Mouse (Mus musculus): ENCODE results near the gene Map2k2. TPM values are rescaled to one million over a fixed set of nuclear protein-coding genes. Genes with fewer than 3 reads are reported as not detected.
"Not testable (repeated sequence)": the region's sequence is repeated elsewhere in the genome, so short reads cannot be mapped to it uniquely, and the experiment has no call there.

The Map2k2 gene
- polyA plus RNA-seq, 1 experiment = 407 TPM

DNA sequence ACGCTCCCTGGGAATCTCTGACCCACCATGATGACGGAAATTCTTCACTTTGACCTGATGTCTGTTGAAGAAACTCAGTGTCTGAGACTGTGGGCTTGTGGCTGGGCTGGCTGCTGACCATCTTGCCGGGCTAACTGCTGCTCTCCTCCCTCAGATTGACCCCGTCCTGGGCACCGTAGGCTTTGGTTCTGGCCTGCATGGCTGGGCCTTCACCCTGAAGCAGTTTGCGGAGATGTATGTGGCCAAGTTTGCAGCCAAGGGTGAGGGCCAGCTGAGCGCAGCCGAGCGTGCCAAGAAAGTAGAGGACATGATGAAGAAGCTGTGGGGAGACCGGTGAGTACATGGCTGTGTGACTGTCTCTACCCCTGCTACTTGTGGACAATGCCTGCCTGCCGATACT is 73.2 kb downstream of the Map2k2 start:
- Histone ChIP-seq H3K36me3 (replicated peaks; ENCODE audit: low read length) (peaks cover 56% of the 10 kb centered on the region), H3K27me3 (replicated peaks) (no peaks in the 10 kb centered on the region), H3K4me1 (peaks cover 84% of the 10 kb centered on the region), H3K4me3 (replicated peaks) (peak overlapping the region; percentile 98), H3K9me3 (no peaks in the 10 kb centered on the region)
- TF ChIP-seq FLI1 (IDR thresholded peaks at IDR 0.05; ENCODE audit: low read length) (no peak), GATA1 (IDR thresholded peaks at IDR 0.05; ENCODE audit: borderline replicate concordance, low read length) (no peak)

- peaks cover 84% of the 10 kb centered on the region for H3K4me1 ChIP-seq
- no peaks in the 10 kb centered on the region for H3K27me3 ChIP-seq (replicated peaks)
- peaks cover 64% of the 10 kb centered on the region for H3K36me3 ChIP-seq (replicated peaks; ENCODE audit: low read length)
- no peak for TF ChIP-seq GATA1 (IDR thresholded peaks at IDR 0.05; ENCODE audit: borderline replicate concordance, low read length)
- no peak for TF ChIP-seq FLI1 (IDR thresholded peaks at IDR 0.05; ENCODE audit: low read length)
- no peaks in the 10 kb centered on the region for H3K9me3 ChIP-seq
- peak overlapping the region; percentile 71 for H3K4me3 ChIP-seq (replicated peaks)
These were observed 74.0 kb downstream of the Map2k2 start for GRCm38 (mm10) chr10:81179451-81180342.

DNA sequence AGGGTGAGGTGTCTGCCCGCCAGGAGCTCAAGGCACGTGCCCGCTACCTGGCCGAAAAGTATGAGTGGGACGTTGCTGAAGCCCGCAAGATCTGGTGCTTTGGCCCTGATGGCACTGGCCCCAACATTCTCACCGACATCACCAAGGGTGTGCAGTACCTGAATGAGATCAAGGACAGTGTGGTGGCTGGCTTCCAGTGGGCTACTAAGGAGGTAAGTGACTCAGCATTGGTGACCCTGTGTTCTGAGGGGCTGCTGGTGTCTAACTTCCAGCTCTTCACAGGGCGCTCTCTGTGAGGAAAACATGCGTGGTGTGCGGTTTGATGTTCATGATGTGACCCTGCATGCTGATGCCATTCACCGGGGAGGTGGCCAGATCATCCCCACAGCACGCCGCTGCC is 75.2 kb downstream of the Map2k2 start:
- peaks cover 76% of the 10 kb centered on the region for H3K36me3 ChIP-seq (replicated peaks; ENCODE audit: low read length)
- no peaks in the 10 kb centered on the region for H3K27me3 ChIP-seq (replicated peaks)
- no peak overlapping the region for H3K4me3 ChIP-seq (replicated peaks)
- peaks cover 79% of the 10 kb centered on the region for H3K4me1 ChIP-seq
- TF ChIP-seq GATA1 (IDR thresholded peaks at IDR 0.05; ENCODE audit: borderline replicate concordance, low read length) = no peak
- TF ChIP-seq FLI1 (IDR thresholded peaks at IDR 0.05; ENCODE audit: low read length) = no peak
- H3K9me3 ChIP-seq = no peaks in the 10 kb centered on the region

GRCm38 (mm10) chr10:81181860-81182259 is 76.1 kb downstream of the Map2k2 start:
- peaks cover 81% of the 10 kb centered on the region for H3K4me1 ChIP-seq
- H3K4me3 ChIP-seq (replicated peaks) = not testable (repeated sequence)

GRCm38 (mm10) chr10:81182336-81183333 is 76.9 kb downstream of the Map2k2 start, which contains the start of gene Dapk3:
Dapk3 (plus strand) TSS chr10:81183005.
- Histone ChIP-seq H3K4me1 (peaks cover 82% of the 10 kb centered on the region), H3K36me3 (replicated peaks; ENCODE audit: low read length) (peaks cover 84% of the 10 kb centered on the region), H3K9me3 (no peaks in the 10 kb centered on the region), H3K4me3 (replicated peaks) (peak within 1 kb of the TSS; percentile 96), H3K27me3 (replicated peaks) (no peaks in the 10 kb centered on the region)
- TF ChIP-seq GATA1 (IDR thresholded peaks at IDR 0.05; ENCODE audit: borderline replicate concordance, low read length) (no peak), FLI1 (IDR thresholded peaks at IDR 0.05; ENCODE audit: low read length) (peak; percentile 66)

More at GRCm38 (mm10) chr10:81181860-81182259, 76.1 kb downstream of the Map2k2 start:
- peaks cover 82% of the 10 kb centered on the region for H3K36me3 ChIP-seq (replicated peaks; ENCODE audit: low read length)
- not testable (repeated sequence) for H3K9me3 ChIP-seq; H3K27me3 ChIP-seq (replicated peaks)

Other genes starting within 250 kb of the Map2k2 start
- gene Tmprss9, start 234.1 kb upstream of the Map2k2 start, polyA plus RNA-seq (2012; ENCODE audit: insufficient read depth, low replicate concordance) = 0.08 TPM in 1 of 2 replicates, not detected in the other
- 88.8 and 345 TPM in 2 replicates for gene Timm13, start 204.9 kb upstream of the Map2k2 start, polyA plus RNA-seq (2012; ENCODE audit: insufficient read depth, low replicate concordance)
- 11.8 and 16.6 TPM in 2 replicates for gene Lmnb2, start 187.7 kb upstream of the Map2k2 start, polyA plus RNA-seq (2012; ENCODE audit: insufficient read depth, low replicate concordance)
- 29.3 and 96.0 TPM in 2 replicates for gene Gadd45b, start 175.8 kb upstream of the Map2k2 start, polyA plus RNA-seq (2012; ENCODE audit: insufficient read depth, low replicate concordance)
- gene Gng7, start 91.0 kb upstream of the Map2k2 start, polyA plus RNA-seq (2012; ENCODE audit: insufficient read depth, low replicate concordance) = 0.41 and 1.1 TPM in 2 replicates
- gene Diras1, start 80.3 kb upstream of the Map2k2 start, polyA plus RNA-seq (2012; ENCODE audit: insufficient read depth, low replicate concordance) = 0.06 TPM in 1 of 2 replicates, not detected in the other
- 1.9 and 7.5 TPM in 2 replicates for gene Slc39a3, start 68.5 kb upstream of the Map2k2 start, polyA plus RNA-seq (2012; ENCODE audit: insufficient read depth, low replicate concordance)
- 262 and 632 TPM in 2 replicates for gene Sgta, start 45.7 kb upstream of the Map2k2 start, polyA plus RNA-seq (2012; ENCODE audit: insufficient read depth, low replicate concordance)
- gene Thop1, start 35.9 kb upstream of the Map2k2 start, polyA plus RNA-seq (2012; ENCODE audit: insufficient read depth, low replicate concordance) = 62.3 and 65.0 TPM in 2 replicates
- not detected in 2 replicates for gene Creb3l3, start 7.0 kb upstream of the Map2k2 start, polyA plus RNA-seq (2012; ENCODE audit: insufficient read depth, low replicate concordance)
- 100.0 and 136 TPM in 2 replicates for gene Zbtb7a, start 29.3 kb downstream of the Map2k2 start, polyA plus RNA-seq (2012; ENCODE audit: insufficient read depth, low replicate concordance)
- gene Pias4, start 62.0 kb downstream of the Map2k2 start, polyA plus RNA-seq (2012; ENCODE audit: insufficient read depth, low replicate concordance) = 95.2 and 184 TPM in 2 replicates
- 439 and 1,295 TPM in 2 replicates for gene Eef2, start 70.7 kb downstream of the Map2k2 start, polyA plus RNA-seq (2012; ENCODE audit: insufficient read depth, low replicate concordance)
- 168 TPM in 2 replicates for gene Dapk3, start 77.1 kb downstream of the Map2k2 start, polyA plus RNA-seq (2012; ENCODE audit: insufficient read depth, low replicate concordance)
- gene 4930442H23Rik, start 77.9 kb downstream of the Map2k2 start, polyA plus RNA-seq (2012; ENCODE audit: insufficient read depth, low replicate concordance) = not detected in 2 replicates
- not detected in 2 replicates for gene Nmrk2, start 96.1 kb downstream of the Map2k2 start, polyA plus RNA-seq (2012; ENCODE audit: insufficient read depth, low replicate concordance)
- gene Atcay, start 124.9 kb downstream of the Map2k2 start, polyA plus RNA-seq (2012; ENCODE audit: insufficient read depth, low replicate concordance) = not detected in 2 replicates
- gene Zfr2, start 127.2 kb downstream of the Map2k2 start, polyA plus RNA-seq (2012; ENCODE audit: insufficient read depth, low replicate concordance) = 1.4 TPM in 1 of 2 replicates, not detected in the other
- gene Matk, start 147.0 kb downstream of the Map2k2 start, polyA plus RNA-seq (2012; ENCODE audit: insufficient read depth, low replicate concordance) = 6.2 and 21.4 TPM in 2 replicates
- 458 and 769 TPM in 2 replicates for gene Mrpl54, start 161.0 kb downstream of the Map2k2 start, polyA plus RNA-seq (2012; ENCODE audit: insufficient read depth, low replicate concordance)
- gene Apba3, start 161.0 kb downstream of the Map2k2 start, polyA plus RNA-seq (2012; ENCODE audit: insufficient read depth, low replicate concordance) = 93.1 and 154 TPM in 2 replicates
- gene Tjp3, start 185.7 kb downstream of the Map2k2 start, polyA plus RNA-seq (2012; ENCODE audit: insufficient read depth, low replicate concordance) = 4.6 and 5.5 TPM in 2 replicates
- gene Pip5k1c, start 187.0 kb downstream of the Map2k2 start, polyA plus RNA-seq (2012; ENCODE audit: insufficient read depth, low replicate concordance) = 124 and 136 TPM in 2 replicates
- gene Cactin, start 215.2 kb downstream of the Map2k2 start, polyA plus RNA-seq (2012; ENCODE audit: insufficient read depth, low replicate concordance) = 76.5 and 78.5 TPM in 2 replicates
- gene Tbxa2r, start 222.8 kb downstream of the Map2k2 start, polyA plus RNA-seq (2012; ENCODE audit: insufficient read depth, low replicate concordance) = 87.5 and 153 TPM in 2 replicates
- gene Gipc3, start 237.4 kb downstream of the Map2k2 start, polyA plus RNA-seq (2012; ENCODE audit: insufficient read depth, low replicate concordance) = 2.9 and 11.0 TPM in 2 replicates
- gene Hmg20b, start 244.6 kb downstream of the Map2k2 start, polyA plus RNA-seq (2012; ENCODE audit: insufficient read depth, low replicate concordance) = 302 and 601 TPM in 2 replicates